Mouse (Mus musculus): ENCODE measurements around the gene Lmtk2. TPM values are rescaled to one million over a fixed set of nuclear protein-coding genes. Genes with fewer than 3 reads are reported as not detected.

Lmtk2 gene
- polyA plus RNA-seq, 1 experiment from 2014 or later: 4.8 TPM

DNA sequence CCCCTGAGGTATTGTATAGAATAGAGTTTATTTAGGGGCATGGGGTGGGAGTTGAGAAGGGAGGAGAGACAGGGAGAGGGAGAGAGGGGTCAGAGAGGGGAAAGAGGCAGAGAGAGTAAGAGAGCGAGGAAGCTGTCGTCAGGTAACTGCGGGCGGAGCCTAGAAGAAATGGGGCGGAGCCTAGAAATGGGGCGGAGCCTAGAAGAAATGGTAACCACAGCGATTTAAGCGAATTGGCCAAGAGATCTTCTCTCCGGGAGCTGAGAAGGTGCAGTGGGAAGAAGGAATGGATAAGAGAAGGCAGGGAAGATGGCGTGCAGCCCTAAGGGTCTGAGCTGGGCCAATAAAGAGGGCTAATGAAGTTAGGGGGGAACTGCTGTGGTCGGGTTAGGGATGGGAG is 126.0 kb downstream of the Lmtk2 start:
- H3K36me3 ChIP-seq (ENCODE audit: control insufficient read depth, insufficient read depth, low read length): no peaks in the 10 kb centered on the region
- H3K27ac ChIP-seq (ENCODE audit: low read length): no peak overlapping the region
- H3K27me3 ChIP-seq (replicated peaks; ENCODE audit: control insufficient read depth, insufficient read depth, low read length): no peaks in the 10 kb centered on the region
- no peak overlapping the region for H3K9ac ChIP-seq (ENCODE audit: low read depth, low read length)
- no peak overlapping the region for H3K4me2 ChIP-seq (ENCODE audit: low read depth, low read length)
- no peaks in the 10 kb centered on the region for H3K9me3 ChIP-seq (ENCODE audit: control insufficient read depth, low read length)
- WGBS: 28% methylated on average over 11 of the region's 11 CpGs
- ATAC-seq: no peak
- H3K4me3 ChIP-seq (ENCODE audit: low read length): no peak overlapping the region
- peaks cover 6% of the 10 kb centered on the region; the same call in 1 of the 2 replicates for H3K4me1 ChIP-seq (ENCODE audit: control insufficient read depth, insufficient read depth, low read length)

DNA sequence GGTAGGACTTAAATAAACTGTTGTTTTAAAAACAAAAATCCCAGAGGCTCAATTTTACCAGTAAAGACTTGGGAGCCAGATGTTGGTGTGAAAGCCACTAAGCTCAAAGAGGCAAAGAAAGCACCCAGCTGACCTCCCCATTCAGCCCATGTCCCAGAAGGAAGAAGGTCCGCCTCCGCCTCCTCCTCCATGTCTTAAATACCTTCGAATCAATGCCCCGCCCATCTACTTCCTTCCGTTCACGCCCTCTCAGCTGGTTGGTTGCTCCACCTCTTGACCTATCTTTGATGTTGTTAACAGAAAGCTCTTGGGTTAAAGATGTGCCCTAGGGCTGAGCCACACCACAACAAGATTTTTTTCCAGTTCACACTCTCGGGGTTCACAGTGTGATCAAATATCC is 130.0 kb downstream of the Lmtk2 start:
- H3K9me3 ChIP-seq (ENCODE audit: control insufficient read depth, low read length): no peaks in the 10 kb centered on the region

DNA sequence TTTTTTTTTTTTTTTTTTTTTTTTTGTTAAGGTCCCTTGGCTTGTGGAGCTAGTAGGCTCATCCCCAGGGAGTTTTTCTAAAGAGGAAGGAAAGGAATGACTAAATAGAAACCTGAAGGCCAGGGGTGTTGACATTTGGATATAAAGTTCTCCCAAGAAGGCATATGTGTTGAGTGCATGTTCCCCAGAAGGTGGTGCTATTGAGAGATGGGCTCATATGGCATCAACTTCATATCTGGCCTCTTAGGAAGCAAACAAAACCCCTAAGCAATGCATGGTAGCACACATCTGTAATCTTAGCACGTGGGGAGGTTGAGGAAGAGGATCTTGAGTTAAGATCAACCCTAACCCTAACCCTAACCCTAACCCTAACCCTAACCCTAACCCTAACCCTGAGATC is 131.2 kb downstream of the Lmtk2 start:
- Histone ChIP-seq H3K4me1 (ENCODE audit: control insufficient read depth, insufficient read depth, low read length) (no peaks in the 10 kb centered on the region), H3K9ac (ENCODE audit: low read depth, low read length) (no peak overlapping the region), H3K4me2 (ENCODE audit: low read depth, low read length) (no peak overlapping the region), H3K36me3 (ENCODE audit: control insufficient read depth, insufficient read depth, low read length) (no peaks in the 10 kb centered on the region), H3K27ac (ENCODE audit: low read length) (no peak overlapping the region), H3K27me3 (replicated peaks; ENCODE audit: control insufficient read depth, insufficient read depth, low read length) (no peaks in the 10 kb centered on the region), H3K9me3 (ENCODE audit: control insufficient read depth, low read length) (no peaks in the 10 kb centered on the region), H3K4me3 (ENCODE audit: low read length) (no peak overlapping the region)
- WGBS: 87% methylated on average over 1 of the region's 1 CpGs
- no peak for ATAC-seq

More for the DNA sequence above, 130.0 kb downstream of the Lmtk2 start:
- Histone ChIP-seq H3K4me1 (ENCODE audit: control insufficient read depth, insufficient read depth, low read length) (no peaks in the 10 kb centered on the region), H3K9ac (ENCODE audit: low read depth, low read length) (no peak overlapping the region), H3K4me3 (ENCODE audit: low read length) (no peak overlapping the region), H3K36me3 (ENCODE audit: control insufficient read depth, insufficient read depth, low read length) (no peaks in the 10 kb centered on the region), H3K27me3 (replicated peaks; ENCODE audit: control insufficient read depth, insufficient read depth, low read length) (no peaks in the 10 kb centered on the region), H3K27ac (ENCODE audit: low read length) (no peak overlapping the region), H3K4me2 (ENCODE audit: low read depth, low read length) (no peak overlapping the region)
- ATAC-seq: no peak
- WGBS: 81% methylated on average over 7 of the region's 7 CpGs

DNA sequence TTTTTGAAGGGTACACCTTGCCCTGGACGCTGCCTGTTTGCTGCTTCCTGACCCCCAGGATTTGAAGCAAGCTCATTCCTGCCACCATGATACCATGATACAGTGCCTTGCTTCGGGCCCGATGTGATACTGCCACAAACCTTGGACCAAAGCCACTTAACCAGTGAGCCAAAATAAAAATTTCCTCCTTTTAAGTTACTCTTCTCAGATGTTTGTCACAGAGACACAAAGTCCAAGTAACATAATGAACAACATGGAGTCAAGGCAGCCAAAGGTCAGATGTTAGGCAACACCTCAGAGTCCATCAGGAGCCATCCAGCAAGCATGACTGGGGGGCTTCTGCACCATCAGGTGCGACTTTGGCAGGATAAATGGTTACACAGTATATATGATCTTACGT is 132.3 kb downstream of the Lmtk2 start:
- ATAC-seq: no peak
- Histone ChIP-seq H3K9ac (ENCODE audit: low read depth, low read length) (no peak overlapping the region), H3K9me3 (ENCODE audit: control insufficient read depth, low read length) (no peaks in the 10 kb centered on the region), H3K4me1 (ENCODE audit: control insufficient read depth, insufficient read depth, low read length) (no peaks in the 10 kb centered on the region), H3K27me3 (replicated peaks; ENCODE audit: control insufficient read depth, insufficient read depth, low read length) (no peaks in the 10 kb centered on the region), H3K4me3 (ENCODE audit: low read length) (no peak overlapping the region), H3K36me3 (ENCODE audit: control insufficient read depth, insufficient read depth, low read length) (no peaks in the 10 kb centered on the region), H3K4me2 (ENCODE audit: low read depth, low read length) (no peak overlapping the region), H3K27ac (ENCODE audit: low read length) (no peak overlapping the region)
- WGBS: 85% methylated on average over 5 of the region's 5 CpGs

DNA sequence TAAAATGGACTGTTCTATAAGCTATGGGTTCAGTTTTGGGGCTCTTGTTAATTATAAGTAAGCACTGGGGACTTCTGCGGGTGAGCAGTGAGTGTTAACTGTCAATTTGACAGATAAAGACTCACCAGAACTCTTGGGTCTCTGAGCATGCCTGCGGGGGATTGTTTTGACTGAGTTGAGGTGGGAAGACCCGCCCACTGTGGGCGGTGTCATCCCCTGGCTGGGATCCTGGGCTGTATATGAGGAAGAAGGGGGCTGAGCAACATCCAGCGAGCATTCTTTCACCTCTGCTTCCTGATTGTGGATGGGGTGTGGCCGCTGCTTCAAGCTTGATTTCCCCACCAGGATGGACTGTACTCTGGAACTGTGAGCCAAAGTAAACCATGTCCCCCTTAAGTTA is 134.0 kb downstream of the Lmtk2 start:
- WGBS: 68% methylated on average over 6 of the region's 6 CpGs

DNA sequence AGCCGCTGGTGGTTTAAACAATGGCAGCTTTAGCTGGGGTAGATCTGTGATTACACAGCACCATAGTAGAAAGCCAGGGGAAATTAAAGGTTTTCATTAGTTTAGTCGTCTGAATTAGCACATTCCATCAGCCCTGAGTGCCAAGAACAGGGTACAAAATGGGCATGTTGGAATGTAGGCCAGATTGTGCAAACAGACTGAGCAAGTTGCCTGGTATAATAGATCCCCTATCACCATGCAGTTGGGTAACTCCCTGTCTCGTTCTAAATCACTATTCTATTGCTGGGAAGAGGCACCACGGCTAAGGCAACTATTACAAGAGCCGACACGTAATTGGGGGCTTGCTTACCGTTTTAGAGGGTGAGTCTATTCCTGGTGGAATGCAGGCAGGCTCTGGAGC is 134.5 kb downstream of the Lmtk2 start:
- H3K9ac ChIP-seq (ENCODE audit: low read depth, low read length): no peak overlapping the region
- H3K4me3 ChIP-seq (ENCODE audit: low read length): no peak overlapping the region
- no peaks in the 10 kb centered on the region for H3K27me3 ChIP-seq (replicated peaks; ENCODE audit: control insufficient read depth, insufficient read depth, low read length)
- H3K27ac ChIP-seq (ENCODE audit: low read length): no peak overlapping the region
- WGBS: 84% methylated on average over 7 of the region's 7 CpGs
- no peak for ATAC-seq
- H3K4me1 ChIP-seq (ENCODE audit: control insufficient read depth, insufficient read depth, low read length): no peaks in the 10 kb centered on the region
- no peak overlapping the region for H3K4me2 ChIP-seq (ENCODE audit: low read depth, low read length)
- H3K9me3 ChIP-seq (ENCODE audit: control insufficient read depth, low read length): no peaks in the 10 kb centered on the region
- no peaks in the 10 kb centered on the region for H3K36me3 ChIP-seq (ENCODE audit: control insufficient read depth, insufficient read depth, low read length)

More for the DNA sequence above, 134.0 kb downstream of the Lmtk2 start:
- no peak overlapping the region for H3K9ac ChIP-seq (ENCODE audit: low read depth, low read length)
- H3K9me3 ChIP-seq (ENCODE audit: control insufficient read depth, low read length): no peaks in the 10 kb centered on the region
- no peaks in the 10 kb centered on the region for H3K4me1 ChIP-seq (ENCODE audit: control insufficient read depth, insufficient read depth, low read length)
- H3K4me2 ChIP-seq (ENCODE audit: low read depth, low read length): no peak overlapping the region
- H3K27ac ChIP-seq (ENCODE audit: low read length): no peak overlapping the region
- H3K27me3 ChIP-seq (replicated peaks; ENCODE audit: control insufficient read depth, insufficient read depth, low read length): no peaks in the 10 kb centered on the region
- no peak overlapping the region for H3K4me3 ChIP-seq (ENCODE audit: low read length)
- H3K36me3 ChIP-seq (ENCODE audit: control insufficient read depth, insufficient read depth, low read length): no peaks in the 10 kb centered on the region
- no peak for ATAC-seq

Other genes starting within 250 kb of the Lmtk2 start
- gene Ankrd61, start 202.8 kb upstream of the Lmtk2 start, polyA plus RNA-seq (2015; fragmentation: Nextera tagmentation; extraction: Ambion mirVana): 0.12 and 0.15 TPM in 2 replicates
- gene Aimp2, start 190.6 kb upstream of the Lmtk2 start, polyA plus RNA-seq (2015; fragmentation: Nextera tagmentation; extraction: Ambion mirVana): 123 and 135 TPM in 2 replicates
- 18.2 and 20.6 TPM in 2 replicates for gene Pms2, start 190.5 kb upstream of the Lmtk2 start, polyA plus RNA-seq (2015; fragmentation: Nextera tagmentation; extraction: Ambion mirVana)
- 0.47 and 0.71 TPM in 2 replicates for gene Gm42421, start 172.3 kb upstream of the Lmtk2 start, polyA plus RNA-seq (2015; fragmentation: Nextera tagmentation; extraction: Ambion mirVana)
- 0.22 and 0.87 TPM in 2 replicates for gene Rsph10b, start 167.4 kb upstream of the Lmtk2 start, polyA plus RNA-seq (2015; fragmentation: Nextera tagmentation; extraction: Ambion mirVana)
- gene Ccz1, start 85.6 kb upstream of the Lmtk2 start, polyA plus RNA-seq (2015; fragmentation: Nextera tagmentation; extraction: Ambion mirVana): 74.2 and 76.7 TPM in 2 replicates
- gene Ocm, start 73.8 kb upstream of the Lmtk2 start, polyA plus RNA-seq (2015; fragmentation: Nextera tagmentation; extraction: Ambion mirVana): not detected in 2 replicates
- gene Bhlha15, start 89.8 kb downstream of the Lmtk2 start, polyA plus RNA-seq (2015; fragmentation: Nextera tagmentation; extraction: Ambion mirVana): 10.2 and 13.0 TPM in 2 replicates
- 19.3 and 20.4 TPM in 2 replicates for gene Tecpr1, start 123.2 kb downstream of the Lmtk2 start, polyA plus RNA-seq (2015; fragmentation: Nextera tagmentation; extraction: Ambion mirVana)
- gene Bri3, start 144.0 kb downstream of the Lmtk2 start, polyA plus RNA-seq (2015; fragmentation: Nextera tagmentation; extraction: Ambion mirVana): 111 and 142 TPM in 2 replicates